Mouse (Mus musculus): ENCODE measurements around the gene Ciz1. TPM values are rescaled to one million over a fixed set of nuclear protein-coding genes. Genes with fewer than 3 reads are reported as not detected.

Ciz1 gene
- 55.4 and 62.1 TPM in 2 replicates for polyA plus RNA-seq (2016; fragmentation: Nextera tagmentation; extraction: Ambion mirVana)

DNA sequence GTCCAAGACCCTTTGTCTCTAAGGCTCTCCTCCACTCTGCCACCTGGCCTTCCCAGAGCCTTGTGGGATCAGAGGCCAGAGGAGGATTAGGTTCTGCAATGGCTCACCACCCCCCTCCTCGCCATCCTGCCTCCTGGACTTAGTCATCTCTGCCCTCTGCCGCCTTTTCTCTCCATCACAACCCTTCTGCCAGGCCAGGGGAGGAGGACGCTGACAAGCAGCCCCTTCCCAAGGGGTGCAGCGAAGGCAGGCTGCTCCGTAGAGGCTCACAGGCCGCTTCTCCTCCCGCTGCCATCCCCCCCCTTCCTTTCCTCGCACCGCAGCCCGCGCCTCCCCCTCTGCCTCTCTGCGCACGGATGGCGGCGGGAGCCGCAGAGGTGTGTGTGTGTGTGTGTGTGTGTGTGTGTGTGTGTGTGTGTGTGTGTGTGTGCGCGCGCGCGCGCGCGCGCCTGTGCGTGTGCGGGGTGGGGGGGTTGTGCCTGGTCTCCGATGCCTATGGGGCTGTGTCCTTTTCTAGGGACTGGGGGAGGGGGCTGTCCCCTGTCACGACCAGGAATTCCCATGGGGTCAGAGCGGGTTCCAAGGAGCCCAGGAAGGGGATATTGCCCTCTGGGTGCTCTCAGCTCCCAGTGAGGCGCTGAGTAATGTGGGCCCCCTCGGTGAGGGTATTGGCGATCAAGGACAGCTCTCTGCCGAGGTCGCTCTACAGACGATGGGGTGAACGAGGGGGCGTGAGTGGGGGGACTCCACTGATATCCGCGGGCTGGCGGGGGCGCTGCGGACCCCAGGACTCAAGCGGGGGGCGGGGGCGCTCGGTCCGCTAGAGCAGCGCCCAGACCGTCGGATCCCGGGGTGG, at the start of gene Ciz1:
Gene Ciz1 (plus strand): TSS at position 177 of the 856 bp plus-strand sequence.
- peak within 1 kb of the TSS; percentile 70 for H3K4me2 ChIP-seq
- H3K4me1 ChIP-seq (replicated peaks) = peaks cover 38% of the 10 kb centered on the region
- H3K36me3 ChIP-seq = peaks cover 34% of the 10 kb centered on the region
- peak within 1 kb of the TSS; percentile 94 for H3K27ac ChIP-seq
- no peaks in the 10 kb centered on the region for H3K9me3 ChIP-seq
- no peaks in the 10 kb centered on the region for H3K27me3 ChIP-seq
- WGBS = under 1% methylated on average over 39 of the region's 52 CpGs
- ATAC-seq (ENCODE audit: insufficient number of reproducible peaks, insufficient read depth, low FRiP score, low TSS enrichment, low read depth) = peak; percentile 60
- H3K4me3 ChIP-seq (replicated peaks) = peak within 1 kb of the TSS; percentile 80
- peak within 1 kb of the TSS; percentile 87 for H3K9ac ChIP-seq (replicated peaks)

DNA sequence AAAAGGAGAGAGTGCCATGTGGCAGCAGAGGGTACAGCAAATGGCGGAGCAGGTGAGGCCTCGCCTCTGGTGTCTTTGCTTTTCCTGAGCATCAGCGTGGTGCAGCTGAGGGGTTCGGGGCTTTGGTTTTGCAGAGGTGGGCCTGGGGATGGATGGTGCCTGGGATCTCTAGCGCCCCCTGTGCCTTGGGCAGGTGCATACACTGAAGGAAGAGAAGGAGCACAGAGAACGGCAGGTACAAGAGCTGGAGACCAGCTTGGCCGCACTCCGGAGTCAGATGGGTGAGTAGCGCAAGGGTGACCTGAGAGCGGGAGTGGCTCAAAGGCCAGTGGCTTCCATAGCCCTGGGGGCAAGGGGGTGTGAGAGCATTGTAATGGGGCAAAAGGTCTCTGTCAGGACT, 49.2 kb upstream of the Ciz1 start:
- H3K4me1 ChIP-seq (replicated peaks) = 0 out of 2 replicates have a peak, but pooled peaks cover 4% of the 10 kb centered on the region
- no peak overlapping the region for H3K27ac ChIP-seq
- peaks cover 98% of the 10 kb centered on the region for H3K36me3 ChIP-seq
- H3K9me3 ChIP-seq = no peaks in the 10 kb centered on the region
- H3K9ac ChIP-seq (replicated peaks) = no peak overlapping the region
- WGBS = 88% methylated on average over 10 of the region's 10 CpGs
- no peak overlapping the region for H3K4me3 ChIP-seq (replicated peaks)
- H3K27me3 ChIP-seq = no peaks in the 10 kb centered on the region
- H3K4me2 ChIP-seq = no peak overlapping the region
- ATAC-seq (ENCODE audit: insufficient number of reproducible peaks, insufficient read depth, low FRiP score, low TSS enrichment, low read depth) = no peak

DNA sequence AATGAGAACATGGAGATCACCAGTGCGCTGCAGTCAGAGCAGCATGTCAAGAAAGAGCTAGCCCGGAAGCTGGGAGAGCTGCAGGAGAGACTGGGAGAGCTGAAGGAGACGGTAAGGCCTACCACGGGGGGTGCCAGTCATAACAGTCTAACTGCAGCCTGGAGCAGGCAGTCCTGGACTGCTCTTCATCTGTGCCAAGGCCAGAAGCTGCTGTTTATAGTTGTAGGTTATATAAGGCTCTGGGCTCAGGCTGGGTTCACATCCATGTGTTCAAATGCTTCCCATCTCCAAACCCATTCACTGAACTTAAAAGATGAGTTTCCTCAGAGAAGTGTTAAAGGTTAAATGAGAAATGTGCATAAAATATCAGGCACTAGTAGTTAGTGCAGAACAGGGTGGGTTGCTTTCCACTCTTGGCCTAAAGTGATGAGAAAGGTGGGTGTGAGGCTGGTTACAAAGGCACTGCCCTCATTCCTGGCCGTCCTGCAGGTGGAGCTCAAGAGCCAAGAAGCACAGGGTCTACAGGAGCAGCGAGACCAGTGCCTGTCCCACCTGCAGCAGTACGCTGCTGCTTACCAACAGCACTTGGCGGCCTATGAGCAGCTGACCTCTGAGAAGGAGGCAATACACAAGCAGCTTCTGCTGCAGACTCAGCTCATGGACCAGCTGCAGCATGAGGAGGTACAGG, 47.8 kb upstream of the Ciz1 start:
- H3K4me3 ChIP-seq (replicated peaks) = no peak overlapping the region
- H3K4me1 ChIP-seq (replicated peaks) = 0 out of 2 replicates have a peak, but pooled peaks cover 4% of the 10 kb centered on the region
- H3K27me3 ChIP-seq = no peaks in the 10 kb centered on the region
- 44% methylated on average over 8 of the region's 8 CpGs for WGBS
- no peaks in the 10 kb centered on the region for H3K9me3 ChIP-seq
- peaks cover 96% of the 10 kb centered on the region for H3K36me3 ChIP-seq
- H3K4me2 ChIP-seq = no peak overlapping the region
- ATAC-seq (ENCODE audit: insufficient number of reproducible peaks, insufficient read depth, low FRiP score, low TSS enrichment, low read depth) = peak; percentile 64
- 0 out of 2 replicates have a peak overlapping the region, but pooled peaks have one; percentile 4 for H3K9ac ChIP-seq (replicated peaks)
- peak overlapping the region; percentile 8; the same call in 1 of the 2 replicates for H3K27ac ChIP-seq

DNA sequence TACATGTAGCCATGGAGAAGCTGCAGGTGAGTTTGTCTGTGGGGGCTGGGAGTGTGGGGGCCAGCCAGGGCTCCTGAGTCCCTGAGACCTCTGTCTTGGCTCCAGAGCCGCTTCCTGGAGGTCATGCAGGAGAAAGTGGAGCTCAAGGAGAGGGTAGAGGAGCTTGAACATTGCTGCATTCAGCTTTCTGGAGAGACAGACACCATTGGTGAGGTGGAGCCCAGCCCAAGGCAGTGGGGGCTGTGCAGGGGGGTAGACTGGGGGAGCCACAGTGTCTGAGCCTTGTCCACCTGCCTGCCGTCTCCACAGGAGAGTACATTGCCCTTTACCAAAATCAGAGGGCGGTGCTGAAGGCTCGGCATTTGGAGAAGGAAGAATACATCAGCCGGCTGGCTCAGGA, 46.5 kb upstream of the Ciz1 start:
- no peak overlapping the region for H3K4me2 ChIP-seq
- H3K4me3 ChIP-seq (replicated peaks) = no peak overlapping the region
- peaks cover 15% of the 10 kb centered on the region for H3K4me1 ChIP-seq (replicated peaks)
- H3K27ac ChIP-seq = no peak overlapping the region
- no peak for ATAC-seq (ENCODE audit: insufficient number of reproducible peaks, insufficient read depth, low FRiP score, low TSS enrichment, low read depth)
- H3K27me3 ChIP-seq = no peaks in the 10 kb centered on the region
- peaks cover 96% of the 10 kb centered on the region for H3K36me3 ChIP-seq
- no peaks in the 10 kb centered on the region for H3K9me3 ChIP-seq
- no peak overlapping the region for H3K9ac ChIP-seq (replicated peaks)
- 87% methylated on average over 5 of the region's 5 CpGs for WGBS

GRCm38 (mm10) chr2:32306176-32306575, 46.0 kb upstream of the Ciz1 start:
- H3K4me1 ChIP-seq (replicated peaks) = peaks cover 20% of the 10 kb centered on the region
- no peak overlapping the region for H3K9ac ChIP-seq (replicated peaks)
- H3K36me3 ChIP-seq = peaks cover 95% of the 10 kb centered on the region
- 81% methylated on average over 9 of the region's 9 CpGs for WGBS
- no peaks in the 10 kb centered on the region for H3K9me3 ChIP-seq
- no peak overlapping the region for H3K4me3 ChIP-seq (replicated peaks)
- no peaks in the 10 kb centered on the region for H3K27me3 ChIP-seq
- no peak overlapping the region for H3K27ac ChIP-seq
- ATAC-seq (ENCODE audit: insufficient number of reproducible peaks, insufficient read depth, low FRiP score, low TSS enrichment, low read depth) = no peak
- H3K4me2 ChIP-seq = no peak overlapping the region

- no peak overlapping the region for H3K4me3 ChIP-seq (replicated peaks)
- WGBS = 84% methylated on average over 6 of the region's 6 CpGs
- peaks cover 84% of the 10 kb centered on the region for H3K36me3 ChIP-seq
- H3K9ac ChIP-seq (replicated peaks) = no peak overlapping the region
- no peak for ATAC-seq (ENCODE audit: insufficient number of reproducible peaks, insufficient read depth, low FRiP score, low TSS enrichment, low read depth)
- H3K4me2 ChIP-seq = no peak overlapping the region
- no peaks in the 10 kb centered on the region for H3K27me3 ChIP-seq
- no peak overlapping the region for H3K27ac ChIP-seq
- H3K4me1 ChIP-seq (replicated peaks) = peaks cover 32% of the 10 kb centered on the region
- H3K9me3 ChIP-seq = no peaks in the 10 kb centered on the region
Measured at GRCm38 (mm10) chr2:32307247-32307798, 44.8 kb upstream of the Ciz1 start.

DNA sequence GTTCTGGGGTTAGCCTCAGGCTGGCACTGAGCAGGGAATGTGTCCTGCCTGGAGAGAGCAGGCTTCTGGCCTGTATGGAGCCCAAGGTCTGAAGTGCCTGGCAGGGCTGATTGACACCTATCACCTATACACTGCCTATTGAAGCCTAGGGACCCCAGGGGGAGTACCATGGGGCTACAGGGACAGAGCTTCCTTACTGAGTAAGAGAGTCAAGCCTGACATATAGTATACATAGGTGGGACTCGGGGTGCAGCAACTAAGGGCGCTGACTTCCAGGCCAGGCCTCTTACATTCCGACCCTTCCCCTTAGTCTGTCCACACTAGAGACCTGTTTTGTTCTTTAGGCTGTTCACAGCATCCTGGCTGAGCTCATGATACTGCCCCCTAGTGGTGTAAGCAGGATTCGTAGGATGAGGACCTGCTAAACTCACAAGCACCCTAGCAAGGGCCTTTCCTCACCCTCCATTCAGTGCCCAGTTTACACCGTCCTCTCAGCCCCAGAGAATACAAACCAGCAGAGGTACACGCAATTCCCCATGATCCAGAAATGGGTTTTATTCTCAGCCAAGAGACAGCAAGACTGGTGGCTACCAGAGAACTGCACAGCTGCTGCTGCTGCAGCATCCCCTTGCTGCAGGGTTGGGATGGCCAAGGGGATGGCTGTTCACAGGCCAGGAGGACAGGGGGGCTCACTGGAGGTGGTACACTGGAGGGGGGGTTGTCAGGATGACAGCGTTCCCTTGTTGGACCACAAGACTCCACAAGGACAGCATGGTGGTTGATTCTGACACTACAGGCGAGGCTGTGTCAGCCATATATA, 44.0 kb upstream of the Ciz1 start:
- H3K27ac ChIP-seq = peak overlapping the region; percentile 64; the same call in 1 of the 2 replicates
- WGBS = 52% methylated on average over 8 of the region's 8 CpGs
- H3K4me3 ChIP-seq (replicated peaks) = no peak overlapping the region

GRCm38 (mm10) chr2:32308870-32309568, 43.1 kb upstream of the Ciz1 start:
- Histone ChIP-seq H3K9me3 (no peaks in the 10 kb centered on the region), H3K27me3 (no peaks in the 10 kb centered on the region), H3K4me1 (replicated peaks) (peaks cover 42% of the 10 kb centered on the region), H3K36me3 (peaks cover 77% of the 10 kb centered on the region), H3K9ac (replicated peaks) (peak overlapping the region; percentile 34; the same call in 1 of the 2 replicates), H3K27ac (peak overlapping the region; percentile 32; the same call in 1 of the 2 replicates), H3K4me2 (peak overlapping the region; percentile 15; the same call in 1 of the 2 replicates), H3K4me3 (replicated peaks) (no peak overlapping the region)
- no peak for ATAC-seq (ENCODE audit: insufficient number of reproducible peaks, insufficient read depth, low FRiP score, low TSS enrichment, low read depth)
- 87% methylated on average over 16 of the region's 16 CpGs for WGBS

More for the DNA sequence above, 44.0 kb upstream of the Ciz1 start:
- Histone ChIP-seq H3K9ac (replicated peaks) (no peak overlapping the region), H3K4me1 (replicated peaks) (peaks cover 40% of the 10 kb centered on the region), H3K27me3 (no peaks in the 10 kb centered on the region), H3K9me3 (no peaks in the 10 kb centered on the region), H3K4me2 (no peak overlapping the region), H3K36me3 (peaks cover 79% of the 10 kb centered on the region)
- ATAC-seq (ENCODE audit: insufficient number of reproducible peaks, insufficient read depth, low FRiP score, low TSS enrichment, low read depth) = no peak

DNA sequence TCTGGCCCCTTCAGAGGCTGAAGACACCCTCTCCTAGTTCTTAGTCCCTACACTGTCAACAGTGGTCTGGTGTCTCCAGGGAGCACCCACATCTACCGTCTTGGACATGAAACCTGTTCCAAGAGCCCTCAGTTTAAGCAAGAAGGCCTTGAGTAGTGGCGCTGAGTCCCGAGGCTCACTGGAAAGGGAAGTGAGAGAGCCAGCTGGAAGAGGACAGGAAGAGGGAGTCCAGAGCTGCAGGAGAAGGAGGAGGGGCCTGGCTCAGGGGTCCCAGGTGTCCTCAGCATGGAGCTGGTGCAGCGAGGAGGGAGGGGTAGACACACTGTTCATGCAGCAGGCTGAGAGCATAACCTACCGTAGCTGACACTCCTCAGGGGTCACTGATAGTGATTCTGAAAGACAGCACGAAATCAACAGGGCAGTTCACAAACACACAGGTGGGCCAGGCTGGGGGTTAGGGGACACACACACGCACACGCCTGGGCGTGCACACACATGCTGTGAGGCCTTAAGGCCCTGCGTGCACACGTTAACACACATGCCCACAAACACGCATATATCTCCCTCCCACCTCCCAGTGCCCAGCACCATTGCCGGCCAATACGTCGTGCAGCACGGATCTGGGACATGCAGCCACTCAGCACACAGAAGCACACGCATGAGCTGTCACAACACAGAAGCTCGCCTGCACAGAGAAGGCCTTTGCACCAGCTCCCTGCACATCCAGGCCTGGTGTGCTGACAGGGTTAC, 41.9 kb upstream of the Ciz1 start:
- Histone ChIP-seq H3K9me3 (no peaks in the 10 kb centered on the region), H3K9ac (replicated peaks) (peak overlapping the region; percentile 87), H3K27ac (peak overlapping the region; percentile 37), H3K36me3 (peaks cover 77% of the 10 kb centered on the region), H3K4me3 (replicated peaks) (peak overlapping the region; percentile 83), H3K27me3 (no peaks in the 10 kb centered on the region), H3K4me1 (replicated peaks) (peaks cover 45% of the 10 kb centered on the region), H3K4me2 (peak overlapping the region; percentile 99)
- 85% methylated on average over 18 of the region's 18 CpGs for WGBS
- ATAC-seq (ENCODE audit: insufficient number of reproducible peaks, insufficient read depth, low FRiP score, low TSS enrichment, low read depth) = no peak

All from limb, embryonic 12.5 days (tissue).